Mouse (Mus musculus) hindbrain, embryonic 15.5 days (tissue): ENCODE measurements around the gene Onecut3. TPM values are rescaled to one million over a fixed set of nuclear protein-coding genes. Genes with fewer than 3 reads are reported as not detected.

ENCODE experiments used
- ATAC-seq: fragments of 200-750 bp; cut with Nextera tagmentation; 2 replicates; pipeline ENCODE4 v1.8.0; 2017; ENCODE audit warnings: low read depth, moderate number of reproducible peaks, moderate TSS enrichment; ENCODE audit not compliant: low FRiP score
- H3K27ac ChIP-seq: fragments of 300-500 bp; sonication (generic); replicated peaks from 2 replicates; pipeline ENCODE4 v1.5.1; 2015; ENCODE audit warnings: mild to moderate bottlenecking, inconsistent platforms
- H3K27me3 ChIP-seq: fragments of 300-500 bp; sonication (generic); 2 replicates; pipeline ENCODE4 v1.6.1; 2015; ENCODE audit warnings: control low read depth, inconsistent platforms
- H3K36me3 ChIP-seq: fragments of 300-500 bp; sonication (generic); 2 replicates; pipeline ENCODE4 v1.6.1; 2015; ENCODE audit warnings: control low read depth, inconsistent platforms
- H3K4me1 ChIP-seq: fragments of 300-500 bp; sonication (generic); replicated peaks from 2 replicates; pipeline ENCODE4 v1.6.1; 2015; ENCODE audit warnings: control low read depth, inconsistent platforms
- H3K4me2 ChIP-seq: fragments of 300-500 bp; sonication (generic); 2 replicates; pipeline ENCODE4 v1.6.1; 2015; ENCODE audit warnings: moderate library complexity, mild to moderate bottlenecking, inconsistent platforms
- H3K4me3 ChIP-seq: fragments of 300-500 bp; sonication (generic); 2 replicates; pipeline ENCODE4 v1.5.1; 2015; ENCODE audit warnings: mild to moderate bottlenecking, inconsistent platforms
- H3K9ac ChIP-seq: fragments of 300-500 bp; sonication (generic); 2 replicates; pipeline ENCODE4 v1.6.1; 2015; ENCODE audit warnings: inconsistent platforms
- H3K9me3 ChIP-seq: fragments of 300-500 bp; sonication (generic); 2 replicates; pipeline ENCODE4 v1.6.1; 2016; ENCODE audit warnings: control low read depth, inconsistent platforms
- WGBS: fragments of 180-500 bp; shearing (Covaris S2); methylation state at CpG from one replicate; pipeline ENCODE4 v1.1.7; 2015; 5-methylcytosine and 5-hydroxymethylcytosine counted together
- polyA plus RNA-seq: library from polyadenylated mRNA; unstranded; fragments of >200 nt; fragmentation: Nextera tagmentation; extraction: Ambion mirVana; gene quantifications from 2 replicates; pipeline ENCODE4 v1.2.1, GENCODE M21; 2015

Gene Onecut3
- polyA plus RNA-seq, 1 experiment from 2014 or later: 1.6 TPM

DNA sequence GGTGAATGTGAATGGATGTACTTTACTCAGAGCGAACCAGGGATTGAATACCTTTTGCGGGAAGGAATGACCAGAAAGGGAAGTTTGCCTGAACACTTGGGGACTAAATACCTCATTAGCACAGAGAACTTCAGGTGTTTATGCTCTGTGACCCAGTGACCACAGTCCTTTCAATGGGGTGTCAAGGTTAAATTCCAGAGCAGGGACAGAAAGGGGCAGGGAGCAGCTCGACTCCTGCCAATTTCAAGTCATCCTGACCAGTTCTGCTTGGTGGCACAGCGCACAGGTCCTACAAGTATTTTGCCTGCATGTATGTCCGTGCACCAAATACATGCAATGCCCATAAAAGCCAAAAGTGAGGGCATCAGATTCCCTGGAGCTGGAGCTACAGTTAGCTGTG lies 29.6 kb upstream of the Onecut3 start:
- Histone ChIP-seq H3K4me2 (peak overlapping the region; percentile 30; the same call in 1 of the 2 replicates), H3K36me3 (no peaks in the 10 kb centered on the region), H3K9ac (no peak overlapping the region), H3K27ac (no peak overlapping the region), H3K27me3 (no peaks in the 10 kb centered on the region), H3K4me3 (no peak overlapping the region), H3K9me3 (no peaks in the 10 kb centered on the region), H3K4me1 (0 out of 2 replicates have a peak, but pooled peaks cover 5% of the 10 kb centered on the region)
- 61% methylated on average over 5 of the region's 5 CpGs for WGBS
- ATAC-seq: no peak

DNA sequence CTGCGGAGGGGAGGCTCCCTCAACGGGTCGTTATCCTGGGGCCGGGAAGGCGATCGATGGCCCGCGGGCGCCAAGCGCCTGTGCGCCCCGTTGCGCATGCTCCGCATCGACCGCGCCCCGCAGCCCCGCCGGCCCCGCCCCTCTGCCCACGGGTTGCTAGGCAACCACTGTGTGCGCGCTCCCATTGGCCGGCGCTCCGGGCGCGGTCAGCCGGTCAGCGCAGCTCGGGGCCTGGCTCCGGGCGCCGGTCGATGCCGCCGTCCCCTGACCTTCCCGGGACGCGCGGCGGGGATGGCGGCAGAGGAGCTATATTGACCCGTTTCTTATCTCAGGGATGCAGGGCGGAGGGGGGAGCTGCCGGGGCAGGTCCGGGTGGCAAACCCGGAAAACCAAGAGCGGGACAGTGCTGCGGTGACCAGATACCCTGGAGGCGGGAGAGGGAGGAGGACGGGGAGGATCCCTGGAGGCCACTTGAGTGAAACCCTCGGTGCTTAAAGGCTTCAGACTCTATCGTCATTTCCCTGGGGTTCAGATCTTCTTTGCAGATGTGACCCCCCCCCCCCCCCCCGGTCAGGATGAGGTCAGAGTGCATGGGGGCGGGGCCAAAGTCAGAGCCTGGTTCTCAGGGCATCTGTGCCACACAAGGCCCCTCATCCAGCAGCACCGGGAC lies 19.2 kb upstream of the Onecut3 start:
- peaks cover 10% of the 10 kb centered on the region; the same call in 1 of the 2 replicates for H3K4me1 ChIP-seq
- peak overlapping the region; percentile 67 for H3K4me3 ChIP-seq
- H3K4me2 ChIP-seq: peak overlapping the region; percentile 68
- H3K9me3 ChIP-seq: no peaks in the 10 kb centered on the region
- H3K27me3 ChIP-seq: peaks cover 12% of the 10 kb centered on the region
- H3K9ac ChIP-seq: peak overlapping the region; percentile 58
- peak; percentile 90 for ATAC-seq
- peak overlapping the region; percentile 81 for H3K27ac ChIP-seq
- WGBS: under 1% methylated on average over 57 of the region's 58 CpGs
- no peaks in the 10 kb centered on the region for H3K36me3 ChIP-seq

DNA sequence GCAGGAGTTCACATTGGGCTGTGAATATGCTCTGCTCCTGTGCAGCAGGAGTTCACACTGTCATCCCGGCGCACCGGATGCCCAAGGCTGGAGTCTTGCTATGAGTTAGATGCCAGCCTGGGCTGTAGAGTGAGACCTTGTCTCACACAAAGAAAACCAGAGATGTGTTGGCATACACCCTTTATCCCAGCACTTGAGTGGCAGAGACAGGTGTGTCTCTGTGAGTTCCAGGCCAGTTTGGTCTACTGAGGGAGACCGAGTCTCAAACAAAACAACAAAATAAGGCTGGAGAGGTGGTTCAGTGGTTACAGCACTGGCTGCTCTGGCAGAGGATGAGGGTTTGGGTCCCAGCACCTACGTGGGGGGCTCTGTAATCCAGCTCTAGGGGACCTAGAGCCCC lies 16.1 kb upstream of the Onecut3 start:
- no peak overlapping the region for H3K4me2 ChIP-seq
- H3K9ac ChIP-seq: no peak overlapping the region
- no peaks in the 10 kb centered on the region for H3K36me3 ChIP-seq
- no peaks in the 10 kb centered on the region for H3K9me3 ChIP-seq
- WGBS: 79% methylated on average over 5 of the region's 5 CpGs
- no peak for ATAC-seq
- H3K27ac ChIP-seq: no peak overlapping the region
- peaks cover 7% of the 10 kb centered on the region; the same call in 1 of the 2 replicates for H3K4me1 ChIP-seq
- H3K4me3 ChIP-seq: no peak overlapping the region
- H3K27me3 ChIP-seq: peaks cover 14% of the 10 kb centered on the region

DNA sequence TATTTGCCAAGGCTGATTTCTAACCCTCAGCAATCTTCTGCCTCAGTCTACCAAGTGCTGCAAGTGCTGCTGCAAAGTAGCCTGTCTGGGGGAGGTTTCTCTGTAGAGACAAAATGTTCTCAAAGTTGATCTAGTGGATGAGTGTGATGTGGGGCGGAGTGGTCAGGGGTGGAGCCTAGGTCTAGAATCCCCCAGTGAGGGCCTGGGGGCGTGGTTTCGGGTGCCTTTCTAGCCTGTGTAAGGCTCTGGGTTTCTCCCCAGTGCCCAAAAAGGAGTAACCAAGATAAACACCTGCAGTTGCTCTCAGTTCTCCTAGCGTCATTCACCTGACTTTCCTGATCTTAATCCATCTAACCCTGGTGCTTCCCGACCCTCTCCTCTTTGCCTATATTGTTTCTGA lies 13.6 kb upstream of the Onecut3 start:
- no peak overlapping the region for H3K9ac ChIP-seq
- WGBS: 15% methylated on average over 5 of the region's 5 CpGs

DNA sequence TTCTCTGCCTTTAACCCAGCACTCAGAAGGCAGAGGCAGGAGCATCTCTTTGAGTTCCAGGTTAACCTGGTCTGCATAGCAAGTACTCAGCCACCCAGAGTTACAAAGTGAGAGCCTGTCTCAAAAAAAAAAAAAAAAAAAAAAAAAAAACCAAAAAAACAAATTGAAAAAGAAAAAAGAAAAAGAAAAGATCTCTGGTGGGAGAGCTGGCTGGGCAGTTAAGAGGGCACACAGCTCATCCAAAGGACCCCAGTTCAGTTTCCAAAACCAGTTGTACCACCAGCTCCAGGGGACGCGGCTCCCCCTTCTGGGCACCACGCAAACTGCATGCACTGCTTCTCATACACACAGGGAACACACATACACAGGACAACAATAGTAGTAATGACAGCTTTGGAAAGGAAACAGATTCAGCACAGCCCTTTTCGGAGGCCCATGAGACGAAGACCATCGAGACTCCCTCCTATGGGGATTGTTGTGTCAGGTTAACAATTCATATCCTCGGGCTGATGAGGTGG lies 7.7 kb upstream of the Onecut3 start:
- Histone ChIP-seq H3K4me2 (no peak overlapping the region), H3K9ac (no peak overlapping the region), H3K27ac (no peak overlapping the region), H3K36me3 (no peaks in the 10 kb centered on the region), H3K9me3 (no peaks in the 10 kb centered on the region), H3K4me1 (peaks cover 12% of the 10 kb centered on the region; the same call in 1 of the 2 replicates), H3K27me3 (peaks cover 71% of the 10 kb centered on the region), H3K4me3 (no peak overlapping the region)
- no peak for ATAC-seq
- 71% methylated on average over 7 of the region's 7 CpGs for WGBS

More for the DNA sequence above, 13.6 kb upstream of the Onecut3 start:
- H3K4me3 ChIP-seq: no peak overlapping the region
- H3K4me1 ChIP-seq: 0 out of 2 replicates have a peak, but pooled peaks cover 3% of the 10 kb centered on the region
- H3K27ac ChIP-seq: no peak overlapping the region
- H3K36me3 ChIP-seq: no peaks in the 10 kb centered on the region
- H3K27me3 ChIP-seq: peaks cover 32% of the 10 kb centered on the region
- H3K4me2 ChIP-seq: no peak overlapping the region
- no peaks in the 10 kb centered on the region for H3K9me3 ChIP-seq
- no peak for ATAC-seq

DNA sequence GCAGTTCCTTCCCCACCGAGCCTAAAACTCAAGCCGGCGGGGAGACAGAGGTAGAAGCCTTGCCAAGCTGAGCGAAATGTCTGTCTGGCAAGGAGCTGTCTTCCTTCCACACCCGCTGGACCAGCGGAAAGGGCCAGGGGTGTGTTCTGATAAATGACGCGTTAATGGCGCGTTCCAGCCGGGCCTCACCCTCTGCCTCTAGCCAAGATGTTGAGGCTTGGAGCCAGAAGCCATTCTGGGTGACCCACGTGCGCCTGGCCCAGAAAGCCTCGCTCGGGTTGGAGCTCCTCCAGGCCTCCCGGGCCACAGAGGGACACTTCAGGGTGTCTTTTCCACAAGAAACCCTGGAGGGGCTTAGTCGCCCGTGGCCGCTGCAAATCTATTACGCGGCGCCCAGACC lies 4.6 kb upstream of the Onecut3 start:
- no peak overlapping the region for H3K27ac ChIP-seq
- no peak for ATAC-seq
- no peaks in the 10 kb centered on the region for H3K9me3 ChIP-seq
- peaks cover 15% of the 10 kb centered on the region for H3K4me1 ChIP-seq
- H3K4me3 ChIP-seq: no peak overlapping the region
- H3K36me3 ChIP-seq: no peaks in the 10 kb centered on the region
- H3K27me3 ChIP-seq: peaks cover 83% of the 10 kb centered on the region
- H3K4me2 ChIP-seq: no peak overlapping the region
- WGBS: under 1% methylated on average over 22 of the region's 22 CpGs
- H3K9ac ChIP-seq: no peak overlapping the region

DNA sequence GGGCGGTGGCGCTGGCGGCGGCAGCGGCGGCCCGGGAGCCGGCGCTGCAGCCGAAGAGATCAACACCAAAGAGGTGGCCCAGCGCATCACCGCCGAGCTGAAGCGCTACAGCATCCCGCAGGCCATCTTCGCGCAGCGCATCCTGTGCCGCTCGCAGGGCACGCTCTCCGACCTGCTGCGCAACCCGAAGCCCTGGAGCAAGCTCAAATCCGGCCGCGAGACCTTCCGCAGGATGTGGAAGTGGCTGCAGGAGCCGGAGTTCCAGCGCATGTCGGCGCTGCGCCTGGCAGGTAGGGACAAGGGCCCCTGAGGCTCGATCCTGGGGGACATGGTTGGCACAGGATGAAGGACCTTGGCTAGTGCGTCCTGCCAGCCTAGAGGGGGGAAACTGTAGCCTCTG lies 1.3 kb downstream of the Onecut3 start:
- no peak overlapping the region for H3K9ac ChIP-seq
- H3K36me3 ChIP-seq: no peaks in the 10 kb centered on the region
- H3K4me2 ChIP-seq: peak overlapping the region; percentile 75
- H3K9me3 ChIP-seq: no peaks in the 10 kb centered on the region
- peaks cover 92% of the 10 kb centered on the region for H3K27me3 ChIP-seq
- H3K27ac ChIP-seq: no peak overlapping the region
- ATAC-seq: no peak
- peaks cover 31% of the 10 kb centered on the region for H3K4me1 ChIP-seq
- H3K4me3 ChIP-seq: peak overlapping the region; percentile 43
- WGBS: under 1% methylated on average over 29 of the region's 35 CpGs

DNA sequence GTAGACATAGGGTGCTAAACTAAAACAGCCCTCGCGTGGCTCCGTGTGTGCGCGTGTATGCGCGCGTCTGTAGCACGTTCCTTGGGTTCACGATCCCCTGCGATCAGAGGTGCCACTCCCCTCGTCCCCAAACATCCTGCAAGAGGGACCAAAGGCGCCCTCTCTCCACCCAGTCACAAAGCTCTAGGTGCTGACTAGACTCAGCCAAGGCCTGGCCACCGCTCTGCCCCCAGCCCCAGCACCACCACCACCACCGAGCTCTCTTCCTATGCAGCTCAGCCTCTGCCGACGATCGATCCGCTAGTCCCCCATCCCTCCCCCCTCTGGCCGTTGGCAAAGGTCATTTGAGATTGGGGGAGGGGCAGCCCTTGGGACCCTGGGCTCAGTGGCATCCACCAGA lies 1.8 kb downstream of the Onecut3 start:
- Histone ChIP-seq H3K9ac (no peak overlapping the region), H3K4me3 (peak overlapping the region; percentile 43), H3K27ac (no peak overlapping the region), H3K4me2 (peak overlapping the region; percentile 75), H3K9me3 (no peaks in the 10 kb centered on the region), H3K27me3 (peaks cover 93% of the 10 kb centered on the region), H3K4me1 (peaks cover 27% of the 10 kb centered on the region), H3K36me3 (no peaks in the 10 kb centered on the region)
- WGBS: under 1% methylated on average over 20 of the region's 20 CpGs
- no peak for ATAC-seq

DNA sequence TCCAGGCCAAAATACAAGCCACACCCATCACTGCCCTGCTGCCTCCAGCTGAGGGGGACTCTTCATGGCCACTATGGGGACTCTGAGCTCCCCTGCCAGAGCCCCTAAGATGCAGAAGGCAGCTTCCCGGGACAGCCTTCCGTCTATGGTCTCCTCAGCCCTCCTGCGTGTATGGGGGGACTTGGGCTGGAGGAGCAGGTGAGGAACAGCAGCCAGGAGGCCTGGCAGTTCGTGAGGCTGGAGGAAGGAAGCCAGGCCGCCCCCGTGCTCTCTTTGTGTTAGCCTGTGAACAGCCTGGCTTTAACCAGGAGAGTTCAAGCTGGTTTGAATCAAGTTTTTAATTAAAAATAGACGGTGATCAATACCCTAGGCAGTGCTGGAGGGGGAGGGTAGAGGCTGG lies 7.7 kb downstream of the Onecut3 start:
- H3K36me3 ChIP-seq: no peaks in the 10 kb centered on the region
- no peaks in the 10 kb centered on the region for H3K9me3 ChIP-seq
- 0 out of 2 replicates have a peak, but pooled peaks cover 2% of the 10 kb centered on the region for H3K4me1 ChIP-seq
- no peak overlapping the region for H3K4me2 ChIP-seq
- peaks cover 79% of the 10 kb centered on the region for H3K27me3 ChIP-seq
- no peak for ATAC-seq
- H3K4me3 ChIP-seq: no peak overlapping the region
- H3K9ac ChIP-seq: no peak overlapping the region
- 2% methylated on average over 7 of the region's 7 CpGs for WGBS
- H3K27ac ChIP-seq: no peak overlapping the region

DNA sequence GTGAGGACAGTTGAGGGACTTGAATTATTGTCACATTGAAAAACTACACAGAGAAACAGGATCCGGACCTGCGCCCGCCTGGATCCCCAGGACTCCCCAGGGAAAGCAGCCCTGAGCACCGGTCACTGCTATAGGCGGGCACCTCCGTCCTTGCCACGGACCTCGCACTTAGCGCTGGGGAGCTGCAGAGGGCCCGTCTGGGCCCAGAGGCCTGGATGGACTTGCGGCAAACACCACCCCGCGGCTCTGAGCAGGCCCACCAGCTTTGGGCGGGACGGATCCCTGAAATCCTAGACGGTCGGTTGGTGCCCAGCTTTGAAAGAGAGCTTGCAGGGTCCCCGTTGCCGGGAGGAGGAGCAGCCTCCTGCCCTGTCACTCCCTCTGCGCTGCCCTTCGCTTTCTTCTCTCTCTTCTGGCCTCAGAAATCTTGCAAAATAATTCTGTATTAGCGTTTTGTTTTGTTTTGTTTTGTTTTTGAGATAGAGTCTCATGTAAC lies 8.2 kb downstream of the Onecut3 start:
- H3K9me3 ChIP-seq: no peaks in the 10 kb centered on the region
- ATAC-seq: no peak
- H3K4me3 ChIP-seq: no peak overlapping the region
- H3K36me3 ChIP-seq: no peaks in the 10 kb centered on the region
- H3K27ac ChIP-seq: no peak overlapping the region
- H3K4me1 ChIP-seq: 0 out of 2 replicates have a peak, but pooled peaks cover 2% of the 10 kb centered on the region
- no peak overlapping the region for H3K4me2 ChIP-seq
- H3K9ac ChIP-seq: no peak overlapping the region
- H3K27me3 ChIP-seq: peaks cover 77% of the 10 kb centered on the region
- WGBS: 1% methylated on average over 22 of the region's 22 CpGs

DNA sequence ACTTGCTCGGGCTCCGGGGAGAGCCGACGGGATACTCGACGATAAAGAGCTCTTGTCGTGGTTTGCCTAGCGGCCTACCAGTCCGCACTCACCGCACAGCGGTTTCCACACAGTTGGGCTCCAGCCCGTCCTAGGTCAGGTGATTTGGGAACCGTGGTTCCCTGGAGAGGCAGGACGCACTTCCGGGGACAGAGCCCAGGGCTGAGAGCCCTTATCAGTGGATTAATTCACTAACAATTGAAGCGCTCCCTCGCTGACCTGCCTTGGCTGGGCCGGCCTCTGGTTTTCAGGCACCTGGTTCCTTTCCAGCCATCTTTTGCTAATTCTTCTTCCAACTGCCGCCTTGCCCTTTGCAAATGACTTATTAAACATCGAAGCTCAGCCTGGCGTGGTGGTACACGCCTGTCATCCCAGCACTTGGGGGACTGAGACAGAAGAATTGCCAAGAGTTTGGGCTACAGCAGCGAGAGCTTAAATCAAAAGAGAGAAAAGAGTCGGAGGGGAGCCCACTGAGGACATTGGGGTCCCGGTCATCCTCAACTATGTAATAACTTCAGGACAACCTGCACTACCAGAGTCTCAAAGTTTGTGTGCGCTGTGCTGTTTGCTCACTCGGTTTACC lies 9.1 kb downstream of the Onecut3 start:
- Histone ChIP-seq H3K4me2 (no peak overlapping the region), H3K9me3 (no peaks in the 10 kb centered on the region), H3K9ac (no peak overlapping the region), H3K27ac (no peak overlapping the region), H3K27me3 (peaks cover 74% of the 10 kb centered on the region), H3K4me3 (no peak overlapping the region), H3K4me1 (0 out of 2 replicates have a peak, but pooled peaks cover 2% of the 10 kb centered on the region), H3K36me3 (no peaks in the 10 kb centered on the region)
- WGBS: 2% methylated on average over 27 of the region's 27 CpGs
- no peak for ATAC-seq

DNA sequence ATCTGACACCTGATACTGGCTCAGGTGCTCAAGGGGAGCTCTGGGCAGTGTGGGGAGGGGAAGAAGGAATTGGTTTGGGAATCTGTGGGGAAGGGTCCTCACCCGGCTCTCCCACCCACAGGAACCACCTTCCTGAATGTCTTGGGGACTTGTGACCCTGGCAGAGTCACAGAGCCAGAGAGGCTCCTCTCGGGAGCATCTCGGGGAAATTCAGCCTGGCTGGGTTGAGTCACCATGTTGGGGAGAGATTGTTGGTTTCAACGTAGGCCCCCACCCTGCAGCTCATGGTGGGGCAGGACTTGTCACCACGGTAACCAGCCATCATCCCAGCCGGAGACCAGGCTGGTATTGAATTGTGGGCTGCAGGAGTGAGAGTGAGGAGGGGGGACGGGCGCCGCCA lies 10.1 kb downstream of the Onecut3 start:
- 5% methylated on average over 6 of the region's 9 CpGs for WGBS
- ATAC-seq: no peak
- Histone ChIP-seq H3K4me1 (peaks cover 5% of the 10 kb centered on the region; the same call in 1 of the 2 replicates), H3K36me3 (no peaks in the 10 kb centered on the region), H3K4me3 (no peak overlapping the region), H3K9ac (no peak overlapping the region), H3K27ac (no peak overlapping the region), H3K4me2 (no peak overlapping the region), H3K9me3 (no peaks in the 10 kb centered on the region), H3K27me3 (peaks cover 73% of the 10 kb centered on the region)
